Mouse (Mus musculus): ENCODE data around the gene Vsnl1. TPM values are rescaled to one million over a fixed set of nuclear protein-coding genes. Genes with fewer than 3 reads are reported as not detected.

Gene Vsnl1
- total and polyA plus RNA-seq, 3 experiments = not detected

DNA sequence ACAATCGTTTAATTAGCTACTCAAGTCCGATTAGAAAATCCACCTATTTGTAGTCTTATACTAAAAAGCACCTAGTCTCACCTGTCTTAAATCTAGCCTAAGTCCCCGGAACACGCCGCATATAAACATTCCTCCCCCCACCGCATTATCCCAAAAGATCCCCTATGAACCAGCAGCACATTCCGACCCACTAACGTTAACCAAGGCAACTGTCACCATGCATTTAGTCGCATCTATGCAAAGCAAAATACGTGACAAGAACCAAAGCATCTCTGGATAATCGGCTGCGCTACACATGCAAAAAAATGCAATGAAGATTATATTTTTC, 426 bp downstream of the Vsnl1 start:
- Histone ChIP-seq H3K36me3 (ENCODE audit: control insufficient read depth in 1 of 2, insufficient read depth in 2 of 2, low read length in 2 of 2) (no peaks in the 10 kb centered on the region), H3K27me3 (ENCODE audit: control insufficient read depth in 1 of 2, insufficient read depth in 2 of 2, low read length in 2 of 2) (no peaks in the 10 kb centered on the region), H3K9me3 (replicated peaks; ENCODE audit: insufficient read depth, low read length) (no peaks in the 10 kb centered on the region), H3K27ac (ENCODE audit: control insufficient read depth, low read depth, low read length) (no peak overlapping the region), H3K4me3 (ENCODE audit: control insufficient read depth in 1 of 2, insufficient read depth in 1 of 2, low read depth in 2 of 2, low read length in 2 of 2) (no peak overlapping the region), H3K4me1 (ENCODE audit: control insufficient read depth in 1 of 2, insufficient read depth in 2 of 2, low read length in 2 of 2) (no peaks in the 10 kb centered on the region), H3K9ac (ENCODE audit: control insufficient read depth, low read depth, low read length, poor library complexity, severe bottlenecking) (no peak overlapping the region), H3K79me2 (ENCODE audit: control insufficient read depth, insufficient read depth, low read length, poor library complexity) (no peaks in the 10 kb centered on the region)
- no peak for DNase-seq (ENCODE audit: low read depth, low spot score)
- TF ChIP-seq CTCF (IDR thresholded peaks at IDR 0.05 in 2 of 3, conservative IDR thresholded peaks at IDR 0.05 in 1 of 3; ENCODE audit: control insufficient read depth in 1 of 3, insufficient read depth in 1 of 3, low read depth in 2 of 3, low read length in 3 of 3, poor library complexity in 1 of 3, severe bottlenecking in 1 of 3) = no peak
- TF ChIP-seq CHD2 (IDR thresholded peaks at IDR 0.05; ENCODE audit: low read length) = no peak
- no peak for TF ChIP-seq ZMIZ1 (IDR thresholded peaks at IDR 0.05; ENCODE audit: low read depth, low read length)
- no peak for TF ChIP-seq NELFE (IDR thresholded peaks at IDR 0.05; ENCODE audit: low read depth, low read length)
- no peak for TF ChIP-seq POLR2A (IDR thresholded peaks at IDR 0.05; ENCODE audit: control insufficient read depth in 1 of 2, insufficient read depth in 1 of 2, low read depth in 1 of 2, low read length in 2 of 2, poor library complexity in 1 of 2)
- TF ChIP-seq POLR2AphosphoS2 (IDR thresholded peaks at IDR 0.05; ENCODE audit: low read length) = no peak
- TF ChIP-seq HCFC1 (IDR thresholded peaks at IDR 0.05; ENCODE audit: low read depth, low read length) = no peak
- TF ChIP-seq GABPA (IDR thresholded peaks at IDR 0.05; ENCODE audit: low read depth, low read length) = no peak

DNA sequence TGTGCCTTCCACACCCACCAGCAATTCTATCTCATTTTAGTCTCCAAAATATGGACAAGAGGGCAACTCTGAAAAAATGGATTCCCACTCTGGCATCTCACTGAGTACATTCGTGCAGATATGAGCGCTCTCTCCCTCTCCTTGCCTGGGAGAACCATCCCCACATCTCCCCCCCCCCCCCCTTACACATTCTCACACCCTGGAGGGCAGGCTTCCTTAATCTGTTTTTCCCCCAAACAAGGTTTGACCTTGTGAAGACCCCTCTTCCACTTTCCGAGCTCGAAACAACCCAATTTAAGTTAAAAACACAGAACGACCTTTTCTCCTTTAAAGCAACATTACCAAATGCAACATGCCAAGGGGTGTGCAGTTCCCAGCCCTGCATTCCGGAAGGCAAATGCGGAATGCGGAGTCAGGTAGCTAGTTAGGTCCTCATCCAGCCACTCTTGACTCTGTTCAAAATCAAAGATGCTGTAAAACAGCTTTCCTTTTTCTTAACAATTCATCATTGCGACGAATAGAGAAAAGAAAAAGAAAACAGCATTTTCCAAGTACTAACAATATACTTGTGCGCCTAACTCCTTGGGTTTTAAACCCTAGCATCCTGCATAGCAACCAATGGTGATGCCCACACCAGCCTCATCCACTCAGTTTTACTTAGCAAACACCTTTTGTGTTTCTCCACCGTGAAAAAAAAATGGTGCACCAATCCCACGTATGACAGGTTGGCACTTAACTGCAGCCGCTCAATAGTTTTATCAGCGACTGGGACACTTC, 979 bp downstream of the Vsnl1 start:
- Histone ChIP-seq H3K27me3 (ENCODE audit: control insufficient read depth in 1 of 2, insufficient read depth in 2 of 2, low read length in 2 of 2) (no peaks in the 10 kb centered on the region), H3K36me3 (ENCODE audit: control insufficient read depth in 1 of 2, insufficient read depth in 2 of 2, low read length in 2 of 2) (no peaks in the 10 kb centered on the region), H3K9ac (ENCODE audit: control insufficient read depth, low read depth, low read length, poor library complexity, severe bottlenecking) (no peak overlapping the region), H3K27ac (ENCODE audit: control insufficient read depth, low read depth, low read length) (no peak overlapping the region), H3K4me1 (ENCODE audit: control insufficient read depth in 1 of 2, insufficient read depth in 2 of 2, low read length in 2 of 2) (no peaks in the 10 kb centered on the region), H3K9me3 (replicated peaks; ENCODE audit: insufficient read depth, low read length) (no peaks in the 10 kb centered on the region), H3K79me2 (ENCODE audit: control insufficient read depth, insufficient read depth, low read length, poor library complexity) (no peaks in the 10 kb centered on the region), H3K4me3 (ENCODE audit: control insufficient read depth in 1 of 2, insufficient read depth in 1 of 2, low read depth in 2 of 2, low read length in 2 of 2) (no peak overlapping the region)
- DNase-seq (ENCODE audit: low read depth, low spot score) = no peak
- no peak for TF ChIP-seq MEF2A (IDR thresholded peaks at IDR 0.05; ENCODE audit: extremely low read depth, insufficient replicate concordance, low read depth, low read length, poor library complexity, severe bottlenecking)
- no peak for TF ChIP-seq TBP (IDR thresholded peaks at IDR 0.05; ENCODE audit: low read depth, low read length)
- no peak for TF ChIP-seq CTCF (IDR thresholded peaks at IDR 0.05 in 2 of 3, conservative IDR thresholded peaks at IDR 0.05 in 1 of 3; ENCODE audit: control insufficient read depth in 1 of 3, insufficient read depth in 1 of 3, low read depth in 2 of 3, low read length in 3 of 3, poor library complexity in 1 of 3, severe bottlenecking in 1 of 3)
- no peak for TF ChIP-seq RCOR1 (IDR thresholded peaks at IDR 0.05; ENCODE audit: low read depth, low read length)

GRCm38 (mm10) chr12:11434446-11434845, 2.0 kb downstream of the Vsnl1 start:
- Histone ChIP-seq H3K9ac (ENCODE audit: control insufficient read depth, low read depth, low read length, poor library complexity, severe bottlenecking) (no peak overlapping the region), H3K36me3 (ENCODE audit: control insufficient read depth in 1 of 2, insufficient read depth in 2 of 2, low read length in 2 of 2) (no peaks in the 10 kb centered on the region), H3K4me3 (ENCODE audit: control insufficient read depth in 1 of 2, insufficient read depth in 1 of 2, low read depth in 2 of 2, low read length in 2 of 2) (no peak overlapping the region), H3K9me3 (replicated peaks; ENCODE audit: insufficient read depth, low read length) (no peaks in the 10 kb centered on the region), H3K27ac (ENCODE audit: control insufficient read depth, low read depth, low read length) (no peak overlapping the region), H3K4me1 (ENCODE audit: control insufficient read depth in 1 of 2, insufficient read depth in 2 of 2, low read length in 2 of 2) (no peaks in the 10 kb centered on the region), H3K27me3 (ENCODE audit: control insufficient read depth in 1 of 2, insufficient read depth in 2 of 2, low read length in 2 of 2) (no peaks in the 10 kb centered on the region), H3K79me2 (ENCODE audit: control insufficient read depth, insufficient read depth, low read length, poor library complexity) (no peaks in the 10 kb centered on the region)
- no peak for DNase-seq (ENCODE audit: low read depth, low spot score)
- no peak for TF ChIP-seq BHLHE40 (IDR thresholded peaks at IDR 0.05; ENCODE audit: borderline replicate concordance, low read depth, low read length)
- no peak for TF ChIP-seq UBTF (IDR thresholded peaks at IDR 0.05; ENCODE audit: borderline replicate concordance, insufficient read depth, low read depth, low read length)
- TF ChIP-seq NRF1 (IDR thresholded peaks at IDR 0.05; ENCODE audit: insufficient read depth, low read depth, low read length, poor library complexity, severe bottlenecking) = no peak
- no peak for TF ChIP-seq USF2 (IDR thresholded peaks at IDR 0.05; ENCODE audit: borderline replicate concordance in 1 of 2, insufficient read depth in 1 of 2, low read depth in 1 of 2, low read length in 2 of 2)
- no peak for TF ChIP-seq GATA1 (IDR thresholded peaks at IDR 0.05; ENCODE audit: low read depth, low read length)
- no peak for TF ChIP-seq CHD2 (IDR thresholded peaks at IDR 0.05; ENCODE audit: low read length)
- TF ChIP-seq HCFC1 (IDR thresholded peaks at IDR 0.05; ENCODE audit: low read depth, low read length) = no peak
- no peak for TF ChIP-seq ELF1 (IDR thresholded peaks at IDR 0.05; ENCODE audit: low read depth, low read length)
- no peak for TF ChIP-seq EP300 (IDR thresholded peaks at IDR 0.05; ENCODE audit: low read depth in 1 of 2, low read length in 2 of 2)
- TF ChIP-seq JUND (IDR thresholded peaks at IDR 0.05; ENCODE audit: low read depth, low read length) = no peak
- TF ChIP-seq MAFK (IDR thresholded peaks at IDR 0.05; ENCODE audit: borderline replicate concordance, low read depth, low read length) = no peak
- TF ChIP-seq E2F4 (IDR thresholded peaks at IDR 0.05; ENCODE audit: borderline replicate concordance, low read depth, low read length) = no peak
- no peak for TF ChIP-seq MAX (IDR thresholded peaks at IDR 0.05; ENCODE audit: low read length)
- TF ChIP-seq ZMIZ1 (IDR thresholded peaks at IDR 0.05; ENCODE audit: low read depth, low read length) = no peak
- TF ChIP-seq RCOR1 (IDR thresholded peaks at IDR 0.05; ENCODE audit: low read depth, low read length) = no peak
- TF ChIP-seq MYB (IDR thresholded peaks at IDR 0.05; ENCODE audit: low read depth, low read length) = no peak
- no peak for TF ChIP-seq CTCF (IDR thresholded peaks at IDR 0.05 in 2 of 3, conservative IDR thresholded peaks at IDR 0.05 in 1 of 3; ENCODE audit: control insufficient read depth in 1 of 3, insufficient read depth in 1 of 3, low read depth in 2 of 3, low read length in 3 of 3, poor library complexity in 1 of 3, severe bottlenecking in 1 of 3)
